Mouse (Mus musculus) myocyte (in vitro differentiated cells): ENCODE data around the gene Ceacam10. TPM values are rescaled to one million over a fixed set of nuclear protein-coding genes. Genes with fewer than 3 reads are reported as not detected.

Source experiments
- H3K27me3 ChIP-seq: one replicate; pipeline ENCODE4 v1.6.1; 2011; ENCODE audit not compliant: control insufficient read depth, insufficient read depth, insufficient read length
- H3K36me3 ChIP-seq: one replicate; pipeline ENCODE4 v1.6.1; 2011; ENCODE audit not compliant: control insufficient read depth, insufficient read depth
- H3K4me2 ChIP-seq: one replicate; pipeline ENCODE4 v1.6.1; 2011; ENCODE audit warnings: low read depth, control low read depth
- H3K4me3 ChIP-seq: one replicate; pipeline ENCODE4 v1.5.1; 2011; ENCODE audit warnings: mild to moderate bottlenecking, control low read depth, moderate library complexity
- H3K79me2 ChIP-seq: one replicate; pipeline ENCODE4 v1.6.1; 2011; ENCODE audit not compliant: control insufficient read depth, insufficient read depth
- H3ac ChIP-seq: one replicate; pipeline ENCODE4 v1.6.1; 2011; ENCODE audit not compliant: control insufficient read depth, insufficient read length
- CEBPB ChIP-seq: IDR thresholded peaks from 2 replicates; pipeline ENCODE4 v1.6.1; 2011; ENCODE audit warnings: mild to moderate bottlenecking, moderate library complexity; ENCODE audit not compliant: poor library complexity, insufficient read depth, severe bottlenecking
- E2F4 ChIP-seq: IDR thresholded peaks from one replicate; pipeline ENCODE4 v1.6.1; 2011; ENCODE audit warnings: mild to moderate bottlenecking, control low read depth, moderate library complexity; ENCODE audit not compliant: insufficient read depth
- MAX ChIP-seq: IDR thresholded peaks from one replicate; pipeline ENCODE4 v1.6.1; 2011; ENCODE audit warnings: low read depth, mild to moderate bottlenecking, control low read depth
- MYOD1 ChIP-seq, 3 experiments: IDR thresholded peaks; one replicate each; pipeline ENCODE4 v1.6.1; 2011; ENCODE audit warnings: control low read depth in 2 of 3, low read depth in 2 of 3, mild to moderate bottlenecking in 2 of 3, moderate library complexity in 1 of 3; ENCODE audit not compliant: insufficient read length in 2 of 3, control insufficient read depth in 1 of 3
- MYOG ChIP-seq, 3 experiments: IDR thresholded peaks; one replicate each; pipeline ENCODE4 v1.6.1; 2011; ENCODE audit warnings: control low read depth in 2 of 3, low read depth in 2 of 3, mild to moderate bottlenecking in 2 of 3; ENCODE audit not compliant: insufficient read length in 2 of 3, control insufficient read depth in 1 of 3, insufficient read depth in 1 of 3
- POLR2A ChIP-seq: IDR thresholded peaks from one replicate; pipeline ENCODE4 v1.6.1; 2011; ENCODE audit warnings: low read depth, mild to moderate bottlenecking, control low read depth, moderate library complexity; ENCODE audit not compliant: insufficient read length
- POLR2AphosphoS2 ChIP-seq: IDR thresholded peaks from one replicate; pipeline ENCODE4 v1.6.1; 2011; ENCODE audit warnings: low read depth, control low read depth; ENCODE audit not compliant: insufficient read length
- REST ChIP-seq: IDR thresholded peaks from one replicate; pipeline ENCODE4 v1.6.1; 2011; ENCODE audit warnings: mild to moderate bottlenecking, control low read depth, moderate library complexity; ENCODE audit not compliant: insufficient read depth, insufficient read length
- SRF ChIP-seq: IDR thresholded peaks from one replicate; pipeline ENCODE4 v1.6.1; 2011; ENCODE audit warnings: low read depth; ENCODE audit not compliant: control insufficient read depth, insufficient read length
- TCF12 ChIP-seq: IDR thresholded peaks from one replicate; pipeline ENCODE4 v1.6.1; 2011; ENCODE audit warnings: mild to moderate bottlenecking, control low read depth; ENCODE audit not compliant: poor library complexity, insufficient read depth, severe bottlenecking
- TCF3 ChIP-seq: IDR thresholded peaks from one replicate; pipeline ENCODE4 v1.6.1; 2011; ENCODE audit warnings: low read depth, control low read depth; ENCODE audit not compliant: insufficient read length
- USF1 ChIP-seq: IDR thresholded peaks from one replicate; pipeline ENCODE4 v1.6.1; 2011; ENCODE audit warnings: low read depth, mild to moderate bottlenecking, control low read depth, moderate library complexity
- polyA plus RNA-seq: library from polyadenylated mRNA; unstranded; fragments of >200 nt; fragmentation: generic; extraction: Trizol; gene quantifications from one replicate; pipeline ENCODE4 v1.2.1, GENCODE M21; 2012; ENCODE audit warnings: missing spikeins

Ceacam10 gene
- polyA plus RNA-seq, 1 experiment: not detected

- Histone ChIP-seq H3K27me3 (peaks cover 24% of the 10 kb centered on the region), H3ac (no peak overlapping the region), H3K79me2 (no peaks in the 10 kb centered on the region), H3K4me3 (no peak overlapping the region), H3K36me3 (no peaks in the 10 kb centered on the region), H3K4me2 (no peak overlapping the region)
- no peak for TF ChIP-seq REST
- no peak for TF ChIP-seq MAX
- TF ChIP-seq CEBPB: no peak
- no peak for TF ChIP-seq TCF3
- TF ChIP-seq POLR2AphosphoS2: no peak
- TF ChIP-seq SRF: no peak
These were observed 32.0 kb downstream of the Ceacam10 start for GRCm38 (mm10) chr7:24809041-24809440.

DNA sequence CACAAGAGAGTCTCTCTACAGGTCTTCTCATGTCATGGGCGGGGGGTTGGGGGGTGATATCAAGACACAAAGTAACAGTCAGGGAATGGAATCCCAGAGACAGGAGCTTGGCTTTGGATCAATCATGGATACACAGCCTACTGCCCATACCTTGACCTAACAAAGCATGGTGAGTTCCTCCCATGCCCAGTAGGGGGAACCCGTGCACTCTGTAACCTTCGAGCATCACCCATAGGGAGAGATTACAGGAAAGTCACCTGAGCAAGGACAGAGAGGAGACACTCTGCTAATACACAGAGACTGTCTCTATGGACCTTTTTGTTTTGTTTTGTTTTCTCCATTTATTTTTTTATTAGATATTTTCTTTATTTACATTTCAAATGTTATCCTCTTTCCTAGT is 40.5 kb downstream of the Ceacam10 start:
- TF ChIP-seq SRF: no peak
- no peak for TF ChIP-seq E2F4
- no peak for TF ChIP-seq MAX
- TF ChIP-seq CEBPB: no peak
- no peak for TF ChIP-seq USF1
- no peak for TF ChIP-seq REST
- no peak for TF ChIP-seq MYOD1 (IDR thresholded peaks at IDR 0.05; ENCODE audit: control insufficient read depth in 1 of 3, insufficient read length in 2 of 3, low read depth in 2 of 3)
- TF ChIP-seq POLR2A: no peak
- TF ChIP-seq TCF12: no peak
- no peak for TF ChIP-seq TCF3
- TF ChIP-seq POLR2AphosphoS2: no peak
- no peak for TF ChIP-seq MYOG (IDR thresholded peaks at IDR 0.05; ENCODE audit: control insufficient read depth in 1 of 3, insufficient read depth in 1 of 3, insufficient read length in 2 of 3, low read depth in 2 of 3)
- H3K79me2 ChIP-seq: no peaks in the 10 kb centered on the region
- no peak overlapping the region for H3ac ChIP-seq
- peaks cover under 1% of the 10 kb centered on the region for H3K27me3 ChIP-seq
- no peak overlapping the region for H3K4me2 ChIP-seq
- no peak overlapping the region for H3K4me3 ChIP-seq
- H3K36me3 ChIP-seq: no peaks in the 10 kb centered on the region

DNA sequence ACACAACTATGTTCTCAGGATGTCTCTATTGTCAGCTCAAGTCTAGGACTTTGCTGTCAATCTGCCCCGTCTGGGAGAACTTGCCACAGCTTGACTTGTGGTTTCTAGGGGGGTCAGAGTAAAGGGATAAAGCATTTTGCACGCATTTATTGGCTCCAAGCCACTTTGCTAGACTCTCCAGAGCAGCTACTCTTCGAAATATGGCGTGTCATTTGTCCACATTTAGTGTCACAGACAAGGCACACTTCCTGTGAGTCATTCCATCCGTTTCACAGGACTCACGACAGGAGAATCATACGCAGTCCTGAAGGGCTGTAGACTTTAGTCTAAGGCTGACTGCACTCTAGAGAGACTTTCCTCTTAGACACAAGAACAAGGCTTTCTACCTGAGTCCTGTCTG is 47.4 kb downstream of the Ceacam10 start:
- TF ChIP-seq REST (no peak), E2F4 (no peak), CEBPB (no peak), MYOG (IDR thresholded peaks at IDR 0.05; ENCODE audit: control insufficient read depth in 1 of 3, insufficient read depth in 1 of 3, insufficient read length in 2 of 3, low read depth in 2 of 3) (no peak), TCF12 (no peak), USF1 (no peak), MYOD1 (IDR thresholded peaks at IDR 0.05; ENCODE audit: control insufficient read depth in 1 of 3, insufficient read length in 2 of 3, low read depth in 2 of 3) (no peak), TCF3 (no peak), MAX (no peak), POLR2A (no peak), SRF (no peak), POLR2AphosphoS2 (no peak)

DNA sequence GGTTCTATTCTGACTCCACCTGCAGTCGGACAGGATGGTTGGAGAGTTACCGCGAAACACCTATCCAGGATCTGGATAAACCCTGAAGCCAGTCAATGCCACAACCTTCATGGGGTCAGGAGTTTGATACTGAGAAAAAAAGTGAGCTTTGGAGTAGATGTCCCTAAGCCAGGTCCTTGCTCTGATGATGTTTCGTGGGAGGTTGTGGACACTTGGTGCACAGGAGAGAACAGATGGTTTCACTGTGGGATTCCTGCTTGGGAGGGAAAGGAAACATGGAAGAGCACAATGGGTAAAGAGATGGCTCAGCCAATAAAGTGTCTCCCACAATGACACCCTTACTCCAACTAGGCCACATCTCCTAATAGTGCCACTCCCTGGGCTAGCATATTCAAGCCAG is 50.2 kb downstream of the Ceacam10 start:
- H3K27me3 ChIP-seq: no peaks in the 10 kb centered on the region
- no peak overlapping the region for H3ac ChIP-seq
- H3K4me2 ChIP-seq: no peak overlapping the region
- H3K79me2 ChIP-seq: no peaks in the 10 kb centered on the region
- H3K36me3 ChIP-seq: no peaks in the 10 kb centered on the region
- no peak overlapping the region for H3K4me3 ChIP-seq
- TF ChIP-seq CEBPB: no peak

More for the DNA sequence above, 47.4 kb downstream of the Ceacam10 start:
- Histone ChIP-seq H3K27me3 (no peaks in the 10 kb centered on the region), H3K79me2 (no peaks in the 10 kb centered on the region), H3ac (no peak overlapping the region), H3K36me3 (no peaks in the 10 kb centered on the region), H3K4me3 (no peak overlapping the region), H3K4me2 (no peak overlapping the region)

Other genes with a start within 250 kb of the Ceacam10 start
- gene Irgq, start 246.5 kb upstream of the Ceacam10 start, polyA plus RNA-seq: 17.4 TPM
- gene Pinlyp, start 231.1 kb upstream of the Ceacam10 start, polyA plus RNA-seq: 0.17 TPM
- 32.7 TPM for gene Xrcc1, start 230.9 kb upstream of the Ceacam10 start, polyA plus RNA-seq
- gene Ethe1, start 189.7 kb upstream of the Ceacam10 start, polyA plus RNA-seq: 34.7 TPM
- gene Zfp575, start 189.6 kb upstream of the Ceacam10 start, polyA plus RNA-seq: 0.12 TPM
- 11.5 TPM for gene Phldb3, start 166.4 kb upstream of the Ceacam10 start, polyA plus RNA-seq
- gene Lypd3, start 140.7 kb upstream of the Ceacam10 start, polyA plus RNA-seq: not detected
- gene Tex101, start 100.5 kb upstream of the Ceacam10 start, polyA plus RNA-seq: not detected
- not detected for gene BC049730, start 68.0 kb upstream of the Ceacam10 start, polyA plus RNA-seq
- gene Gm4763, start 50.3 kb upstream of the Ceacam10 start, polyA plus RNA-seq: not detected
- gene Cd177, start 16.9 kb upstream of the Ceacam10 start, polyA plus RNA-seq: not detected
- gene Gm9844, start 85.0 kb downstream of the Ceacam10 start, polyA plus RNA-seq: 79.9 TPM
- gene Lypd4, start 92.7 kb downstream of the Ceacam10 start, polyA plus RNA-seq: not detected
- gene Dmrtc2, start 92.9 kb downstream of the Ceacam10 start, polyA plus RNA-seq: not detected
- 1,912 TPM for gene Rps19, start 107.2 kb downstream of the Ceacam10 start, polyA plus RNA-seq
- gene Cd79a, start 120.2 kb downstream of the Ceacam10 start, polyA plus RNA-seq: 0.12 TPM
- 51.4 TPM for gene Arhgef1, start 125.7 kb downstream of the Ceacam10 start, polyA plus RNA-seq
- not detected for gene Gm4881, start 167.3 kb downstream of the Ceacam10 start, polyA plus RNA-seq
- 309 TPM for gene Rabac1, start 195.5 kb downstream of the Ceacam10 start, polyA plus RNA-seq
- 6.6 TPM for gene Atp1a3, start 228.8 kb downstream of the Ceacam10 start, polyA plus RNA-seq